Mouse (Mus musculus): ENCODE results near the gene Rps3a1.

Rps3a1 gene

DNA sequence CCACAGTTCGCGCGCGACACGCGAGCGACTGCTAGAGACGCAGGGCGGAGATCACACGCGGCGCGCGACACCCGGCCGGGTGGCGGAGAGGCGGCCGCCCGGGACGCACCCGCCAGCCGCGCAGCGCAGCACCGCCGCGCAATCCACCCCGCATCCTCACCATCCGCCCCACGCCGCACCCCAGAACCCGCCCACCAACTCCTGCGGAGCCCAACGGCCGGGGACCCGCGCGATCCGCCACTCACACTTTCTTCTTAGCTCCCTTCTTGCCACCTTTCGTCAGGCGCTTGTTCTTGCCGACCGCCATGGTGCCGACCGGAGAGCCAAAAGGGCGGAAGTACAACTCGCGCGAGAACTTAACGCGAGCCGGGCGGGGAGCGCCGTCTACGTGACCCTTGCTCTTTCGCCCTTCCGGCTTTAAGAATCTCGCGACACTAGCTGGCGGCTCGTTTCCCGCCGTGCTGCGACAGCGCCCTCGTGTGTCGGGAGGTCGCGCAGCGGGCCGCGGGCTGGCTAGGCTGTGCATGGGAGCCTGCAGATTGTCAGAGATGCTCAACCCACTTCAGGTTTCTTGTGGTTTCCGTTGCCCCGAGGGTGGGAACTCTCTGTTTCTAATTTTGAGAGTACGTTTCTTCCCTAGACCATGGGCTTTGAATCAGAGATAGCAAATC lies at the start of gene Rps3a1:
TSS of gene Rps3a1 (minus strand) at position 440 of the 671 bp plus-strand sequence.
- peak; percentile 95 to 98 for DNase-seq (ENCODE audit: low spot score in 2 of 2)

DNA sequence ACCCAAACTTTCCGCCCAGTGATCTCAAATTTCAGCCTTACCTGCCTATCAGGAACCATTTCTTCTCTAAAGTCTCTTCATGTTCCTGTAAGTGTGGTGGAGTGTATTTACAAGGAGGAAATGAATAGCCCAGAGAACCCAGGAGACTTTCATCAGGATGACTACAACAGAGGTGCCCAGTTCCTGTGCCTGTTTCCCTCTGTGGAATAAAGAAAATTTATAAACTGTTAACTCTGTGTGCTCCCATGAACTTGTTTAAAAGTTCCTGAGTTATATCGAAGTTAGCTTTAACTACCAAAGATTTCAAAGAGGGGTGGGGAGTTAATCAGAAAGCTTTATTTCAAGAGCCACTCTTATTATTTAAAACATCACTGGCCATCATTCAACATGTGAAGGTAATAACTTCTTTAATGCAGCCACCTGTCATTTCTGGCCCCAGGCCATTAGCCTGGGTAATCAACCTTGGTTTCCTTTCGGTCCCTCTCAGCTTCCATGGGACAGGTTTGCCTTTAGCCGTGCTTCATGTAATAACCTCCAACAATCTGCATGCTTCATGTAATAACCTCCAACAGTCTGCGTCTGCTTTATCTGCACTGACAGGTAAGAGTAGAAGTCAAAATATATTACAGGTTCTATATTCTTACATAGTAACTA lies 45.4 kb upstream of the Rps3a1 start:
- no peak for DNase-seq (ENCODE audit: low spot score in 2 of 2)

DNA sequence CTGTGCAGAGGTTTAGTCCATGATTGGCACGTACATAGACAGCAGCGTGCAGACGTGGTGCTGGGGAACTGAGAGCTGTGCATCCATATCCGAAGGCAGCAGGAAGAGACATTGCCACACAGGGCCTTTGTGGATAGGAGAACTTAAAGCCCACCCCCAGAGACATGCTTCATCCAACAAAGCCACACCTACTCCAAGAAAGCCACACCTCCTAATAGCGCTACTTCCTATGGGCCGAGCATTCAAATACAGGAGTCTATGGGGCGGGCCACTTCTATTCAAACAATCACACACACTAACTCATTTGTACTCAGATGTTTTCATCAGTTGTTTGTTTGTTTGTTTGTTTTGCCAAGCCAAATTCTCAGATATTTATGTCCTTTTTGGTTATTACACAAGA lies 42.0 kb upstream of the Rps3a1 start:
- no peak for DNase-seq (ENCODE audit: low spot score in 2 of 2)

- DNase-seq (ENCODE audit: low spot score in 2 of 2): no peak
Measured at GRCm38 (mm10) chr3:86181107-86181506, 38.6 kb upstream of the Rps3a1 start.

DNA sequence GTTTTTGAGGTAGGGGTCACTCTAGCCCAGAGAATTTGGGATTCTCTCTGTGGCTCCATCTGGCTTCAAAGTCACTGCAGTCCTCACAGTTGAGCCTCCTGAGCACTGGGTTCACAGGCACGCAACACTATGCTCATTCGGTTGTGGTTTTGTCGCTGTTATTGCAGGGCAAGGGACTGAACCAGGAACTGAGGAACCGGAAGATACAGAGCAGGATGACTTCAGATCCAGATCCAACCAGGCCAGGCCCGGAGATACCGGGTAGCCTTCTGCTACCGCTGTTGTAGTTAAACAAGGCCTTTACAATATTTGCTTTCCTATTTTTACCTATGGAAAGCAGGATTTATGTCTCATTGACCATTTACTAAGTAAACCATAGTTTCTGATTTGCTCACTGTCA lies 37.2 kb upstream of the Rps3a1 start:
- no peak for DNase-seq (ENCODE audit: low spot score in 2 of 2)

DNA sequence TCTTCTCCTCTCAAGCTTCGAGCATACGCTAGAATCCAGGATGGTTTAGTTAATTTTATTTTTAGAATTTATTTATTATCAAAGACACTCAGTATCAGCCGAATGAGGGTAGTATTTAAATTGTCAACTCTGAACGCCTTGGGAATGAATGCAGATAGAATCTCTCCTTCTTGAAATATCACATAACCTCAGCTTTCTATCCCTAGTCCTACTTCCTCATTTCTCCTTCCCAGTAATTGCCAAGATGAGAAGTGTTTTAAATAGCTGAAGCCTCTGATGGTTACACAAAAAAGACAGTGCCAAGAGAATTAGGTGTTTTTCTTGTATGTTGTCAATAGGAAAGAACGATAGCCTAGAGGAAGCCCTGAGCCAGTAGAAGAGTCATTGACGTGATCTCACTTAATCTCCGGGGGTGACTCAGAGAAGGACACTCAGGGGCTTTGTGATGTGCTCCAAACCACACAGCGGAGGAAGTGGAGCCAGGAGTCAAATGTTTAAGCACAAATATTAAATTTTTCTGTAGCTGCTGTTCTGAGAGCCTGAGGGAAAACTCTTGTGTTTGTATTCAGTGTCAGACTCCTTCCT lies 26.4 kb upstream of the Rps3a1 start:
- no peak for DNase-seq (ENCODE audit: low spot score in 2 of 2)

DNA sequence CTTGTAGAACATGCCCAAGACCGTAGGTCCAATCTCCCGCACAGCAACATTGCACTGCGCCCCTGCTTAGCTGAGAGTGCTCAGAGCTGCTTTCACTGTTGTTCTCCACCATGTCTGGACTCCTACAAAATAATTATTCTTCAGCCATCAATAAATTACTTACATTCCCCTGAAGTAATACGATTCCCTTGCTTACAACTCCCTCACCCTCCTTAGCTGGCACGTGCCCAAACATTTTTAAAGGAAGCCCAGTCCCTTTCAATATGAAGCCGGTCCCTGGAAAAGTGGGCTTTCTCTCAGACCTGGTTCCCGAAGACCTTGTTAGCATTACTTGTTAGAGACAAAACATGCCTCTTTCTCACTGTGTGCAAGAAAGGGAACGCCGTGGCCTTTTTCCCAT lies 7.0 kb upstream of the Rps3a1 start:
- DNase-seq (ENCODE audit: low spot score in 2 of 2): no peak

DNA sequence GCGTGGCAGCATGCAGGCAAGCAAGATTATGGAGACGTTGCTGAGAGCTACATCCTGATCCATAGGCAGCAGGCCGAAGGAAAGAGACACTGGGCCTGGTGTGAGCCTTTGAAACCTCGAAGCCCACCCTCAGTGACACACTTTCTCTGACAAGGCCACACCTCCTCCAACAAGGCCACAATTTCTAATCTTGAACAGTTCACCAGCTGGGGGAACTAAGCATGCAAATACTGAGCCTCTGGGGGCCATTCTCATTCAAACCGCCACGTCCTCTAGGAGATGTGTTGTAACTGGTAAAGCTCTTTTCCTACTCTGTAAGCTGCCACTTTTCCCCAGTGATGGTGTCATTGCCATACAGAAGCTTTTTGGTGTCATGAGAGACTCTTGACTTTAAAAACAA lies 6.6 kb upstream of the Rps3a1 start:
- DNase-seq (ENCODE audit: low spot score in 2 of 2): no peak

- DNase-seq (ENCODE audit: low spot score in 2 of 2): no peak
Measured at GRCm38 (mm10) chr3:86143343-86143742, 841 bp upstream of the Rps3a1 start.

DNA sequence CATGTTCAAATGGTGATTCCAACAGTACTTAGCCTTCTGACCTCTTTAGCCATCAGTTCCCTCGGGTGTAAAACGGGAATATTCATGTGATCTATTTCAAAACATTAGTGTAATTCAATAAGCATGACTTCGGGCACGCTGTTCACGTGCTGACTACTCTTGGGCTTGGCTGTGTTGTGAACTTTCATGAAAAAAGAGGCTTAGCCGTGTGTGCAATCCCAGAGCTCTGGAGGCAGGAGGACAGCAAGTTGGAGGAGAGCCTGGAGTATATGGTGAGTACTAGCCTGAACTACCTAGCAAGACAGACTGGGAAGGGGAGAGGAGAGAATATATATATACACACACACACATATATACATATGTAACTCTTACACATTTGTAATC lies 424 bp upstream of the Rps3a1 start:
- no peak for DNase-seq (ENCODE audit: low spot score in 2 of 2)

- peak; percentile 4 to 9 for DNase-seq (ENCODE audit: low spot score in 2 of 2)
Measured at GRCm38 (mm10) chr3:86141886-86142262, 628 bp downstream of the Rps3a1 start.

- no peak for DNase-seq (ENCODE audit: low spot score in 2 of 2)
Measured at GRCm38 (mm10) chr3:86141366-86141765, 1.1 kb downstream of the Rps3a1 start.

DNA sequence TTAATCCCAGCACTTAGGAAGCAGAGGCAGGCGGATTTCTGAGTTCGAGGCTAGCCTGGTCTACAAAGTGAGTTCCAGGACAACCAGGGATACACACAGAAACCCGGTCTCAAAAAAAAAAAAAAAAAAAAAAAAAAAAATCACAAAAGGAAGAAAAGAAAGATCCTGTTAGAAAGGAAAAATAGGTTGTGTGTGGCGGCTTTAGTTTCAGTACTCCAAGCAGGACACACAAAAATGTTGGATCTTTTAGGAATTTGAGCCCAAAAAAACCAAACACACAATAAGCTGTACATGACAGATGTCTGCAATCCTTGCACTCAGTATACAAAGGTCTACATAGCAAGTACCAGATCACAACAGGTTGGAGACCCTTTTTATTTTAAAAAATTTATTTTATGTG lies 2.8 kb downstream of the Rps3a1 start:
- DNase-seq (ENCODE audit: low spot score in 2 of 2): no peak

DNA sequence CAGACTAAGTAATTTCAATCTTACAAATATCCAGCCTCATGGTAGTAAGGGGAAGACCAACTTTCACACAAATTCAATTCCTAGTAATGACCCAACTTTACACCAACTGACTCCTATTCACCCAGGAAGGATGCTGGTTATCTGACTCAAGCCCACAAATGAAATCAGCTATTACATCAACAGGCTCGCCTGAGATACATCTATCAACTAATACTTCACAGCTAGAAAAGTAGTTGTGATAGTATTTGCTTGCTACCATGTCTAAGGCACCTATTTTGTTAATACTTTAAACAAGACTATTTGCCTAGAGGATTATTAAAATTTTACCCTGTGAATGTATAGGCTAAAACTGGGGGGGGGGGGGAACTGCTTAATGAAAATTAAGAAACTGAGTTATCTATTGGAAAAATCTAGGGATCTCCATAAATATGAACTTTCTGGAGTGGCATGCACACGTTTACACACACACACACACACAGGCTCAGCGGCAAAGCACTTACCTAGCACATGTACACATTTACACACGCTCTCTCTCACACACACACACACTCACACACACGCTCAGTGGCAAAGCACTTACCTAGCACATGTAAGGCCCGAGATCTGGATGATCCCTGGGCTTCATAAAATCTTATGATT lies 5.4 kb downstream of the Rps3a1 start:
- DNase-seq (ENCODE audit: low spot score in 2 of 2): no peak

DNA sequence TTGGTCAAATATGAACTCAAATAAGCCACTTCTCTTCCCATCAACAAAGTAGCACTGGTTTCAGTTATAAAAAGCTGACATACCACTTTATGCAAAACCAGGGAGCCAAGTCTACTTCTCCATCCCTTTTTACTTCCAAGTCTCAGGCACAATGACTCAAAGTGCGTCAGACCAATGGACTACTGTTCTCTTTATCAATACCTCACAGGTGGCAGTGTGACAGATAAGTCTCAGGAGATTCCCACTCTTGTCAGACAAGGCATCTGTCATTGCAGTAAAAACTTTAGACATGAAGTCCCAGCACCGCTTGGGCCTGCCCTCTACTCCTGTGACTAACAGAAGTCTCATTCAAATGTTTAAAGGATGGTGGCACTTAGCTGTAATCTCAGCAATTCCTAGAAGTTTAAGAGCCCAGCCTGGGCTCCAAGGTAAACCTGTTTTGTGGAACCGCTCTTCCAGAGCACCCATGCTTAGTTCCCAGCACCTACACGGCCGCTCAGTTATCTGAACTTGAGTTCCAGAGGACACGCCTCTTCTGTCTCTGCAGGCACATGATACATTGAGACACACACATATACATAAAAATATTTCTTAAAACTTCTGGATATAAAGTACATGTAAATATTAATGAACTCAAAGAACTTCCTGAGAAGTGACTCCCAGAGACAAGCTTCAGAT lies 6.5 kb downstream of the Rps3a1 start:
- DNase-seq (ENCODE audit: low spot score in 2 of 2): no peak

GRCm38 (mm10) chr3:86134939-86135638 lies 7.4 kb downstream of the Rps3a1 start:
- DNase-seq (ENCODE audit: low spot score in 2 of 2): no peak

GRCm38 (mm10) chr3:86129757-86130156 lies 12.7 kb downstream of the Rps3a1 start:
- DNase-seq (ENCODE audit: low spot score in 2 of 2): peak; percentile 25 to 58

- DNase-seq (ENCODE audit: low spot score in 2 of 2): no peak
Measured at GRCm38 (mm10) chr3:86123251-86123746, 19.2 kb downstream of the Rps3a1 start.

- DNase-seq (ENCODE audit: low spot score in 2 of 2): no peak
Measured at GRCm38 (mm10) chr3:86122156-86122555, 20.3 kb downstream of the Rps3a1 start.

DNA sequence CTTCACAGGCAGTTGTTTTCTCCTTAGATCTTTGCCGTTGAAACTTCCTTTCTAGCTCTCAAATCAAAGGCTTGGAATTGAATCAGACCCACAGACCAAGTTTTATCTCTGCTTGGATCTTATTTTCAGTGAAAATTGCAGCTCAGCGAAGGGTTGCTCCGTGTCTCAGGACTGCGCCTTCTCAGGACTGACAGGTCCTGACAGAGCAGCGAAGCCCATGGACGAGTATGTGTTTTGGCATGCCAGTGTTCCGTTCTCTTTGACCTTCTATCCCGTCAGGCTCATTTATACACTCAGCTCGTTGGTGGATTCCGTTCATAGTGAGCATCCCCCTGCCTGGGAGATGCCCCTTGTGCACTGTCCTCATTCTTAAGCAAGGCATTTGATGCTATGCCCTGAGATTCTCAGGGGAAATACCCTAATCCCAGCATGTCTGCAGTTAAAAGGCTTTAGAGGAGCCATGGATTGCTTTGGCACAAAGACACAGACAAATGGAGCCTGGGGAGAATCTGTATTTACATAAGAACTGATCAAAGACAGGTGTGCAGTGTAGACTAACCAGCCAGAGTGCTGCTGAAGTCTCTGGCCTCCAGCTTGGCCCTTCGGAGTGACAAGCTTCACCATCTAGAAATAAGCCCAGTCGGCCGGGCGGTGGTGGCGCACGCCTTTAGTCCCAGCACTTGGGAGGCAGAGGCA lies 23.1 kb downstream of the Rps3a1 start:
- no peak for DNase-seq (ENCODE audit: low spot score in 2 of 2)

- no peak for DNase-seq (ENCODE audit: low spot score in 2 of 2)
Measured at GRCm38 (mm10) chr3:86116951-86117350, 25.6 kb downstream of the Rps3a1 start.

All from heart, adult 9 months (tissue).